Mouse (Mus musculus) embryonic facial prominence, embryonic 11.5 days (tissue): ENCODE results near the gene Pex26. TPM values are rescaled to one million over a fixed set of nuclear protein-coding genes. Genes with fewer than 3 reads are reported as not detected.

ENCODE experiments used
- ATAC-seq: fragments of 200-750 bp; cut with Nextera tagmentation; replicated peaks from 2 replicates; pipeline ENCODE4 v1.8.0; 2017; ENCODE audit warnings: low read depth; ENCODE audit not compliant: insufficient number of reproducible peaks, low FRiP score, low TSS enrichment
- DNase-seq: peaks from one replicate; pipeline ENCODE4 v3.0.0-alpha.2; 2015; ENCODE audit warnings: low spot score
- H3K27ac ChIP-seq: fragments of 300-500 bp; sonication (generic); replicated peaks from 2 replicates; pipeline ENCODE4 v1.5.1; 2014; ENCODE audit warnings: mild to moderate bottlenecking, low read depth, low read length, control low read depth
- H3K27me3 ChIP-seq: fragments of 300-500 bp; sonication (generic); 2 replicates; pipeline ENCODE4 v1.6.1; 2014; ENCODE audit warnings: mild to moderate bottlenecking, low read length, moderate library complexity, mixed read lengths; ENCODE audit not compliant: control insufficient read depth, insufficient read depth
- H3K36me3 ChIP-seq: fragments of 300-500 bp; sonication (generic); replicated peaks from 2 replicates; pipeline ENCODE4 v1.6.1; 2014; ENCODE audit warnings: low read depth, mild to moderate bottlenecking, low read length, moderate library complexity, mixed read lengths; ENCODE audit not compliant: control insufficient read depth, insufficient read depth
- H3K4me1 ChIP-seq: fragments of 300-500 bp; sonication (generic); 2 replicates; pipeline ENCODE4 v1.6.1; 2014; ENCODE audit warnings: low read length, mixed read lengths; ENCODE audit not compliant: control insufficient read depth, insufficient read depth
- H3K4me2 ChIP-seq: fragments of 300-500 bp; sonication (generic); 2 replicates; pipeline ENCODE4 v1.6.1; 2014; ENCODE audit warnings: low read depth, mild to moderate bottlenecking, control low read depth, low read length, moderate library complexity
- H3K4me3 ChIP-seq: fragments of 300-500 bp; sonication (generic); 2 replicates; pipeline ENCODE4 v1.5.1; 2014; ENCODE audit warnings: low read depth, low read length, control low read depth
- H3K9ac ChIP-seq: fragments of 300-500 bp; sonication (generic); replicated peaks from 2 replicates; pipeline ENCODE4 v1.6.1; 2014; ENCODE audit warnings: mild to moderate bottlenecking, control low read depth, low read length
- H3K9me3 ChIP-seq: fragments of 300-500 bp; sonication (generic); replicated peaks from 2 replicates; pipeline ENCODE4 v1.6.1; 2016; ENCODE audit warnings: mild to moderate bottlenecking, low read length, inconsistent platforms, mixed read lengths; ENCODE audit not compliant: control insufficient read depth
- WGBS: fragments of 180-500 bp; shearing (Covaris S2); extraction: QIAGEN DNeasy Blood & Tissue Kit; methylation state at CpG from one replicate; pipeline ENCODE4 v1.1.7; 2014; 5-methylcytosine and 5-hydroxymethylcytosine counted together
- polyA plus RNA-seq: library from polyadenylated mRNA; unstranded; fragments of >200 nt; fragmentation: Nextera tagmentation; extraction: Ambion mirVana; gene quantifications from 2 replicates; pipeline ENCODE4 v1.2.1, GENCODE M21; 2014

Gene Pex26
- polyA plus RNA-seq, 1 experiment from 2014 or later = 7.1 TPM

DNA sequence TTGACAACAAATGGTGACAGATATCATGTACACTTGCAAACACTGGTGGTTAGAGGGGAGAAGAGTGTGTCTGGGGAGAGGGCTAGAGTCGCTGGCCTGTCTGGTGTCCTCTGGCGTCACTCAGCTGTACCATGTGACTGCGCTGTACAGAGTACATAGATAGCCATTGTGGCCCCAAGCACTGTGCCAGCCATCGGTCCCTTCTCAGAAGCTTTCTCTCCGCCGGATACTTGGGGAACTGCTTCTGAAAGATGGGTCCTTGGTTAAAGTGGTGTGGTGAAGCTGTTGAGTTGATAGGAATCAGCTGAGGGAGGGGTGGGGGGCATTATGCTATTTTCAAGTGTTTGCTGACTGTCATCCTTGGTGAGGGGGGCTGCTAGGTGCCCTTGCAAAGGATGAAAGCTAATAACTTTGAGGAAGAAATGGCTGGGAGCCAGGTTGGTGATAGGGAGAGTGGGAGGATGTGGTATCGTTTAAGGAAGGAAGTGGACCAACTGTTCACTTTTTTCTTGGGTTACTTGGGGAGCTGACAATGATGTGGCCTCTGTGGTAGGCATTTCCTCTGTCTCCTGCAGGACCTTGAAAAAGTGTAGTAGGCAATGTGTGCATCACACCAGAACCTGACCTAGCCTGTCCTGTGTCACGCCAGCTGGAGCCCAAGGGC is 31.3 kb downstream of the Pex26 start:
- no peak for DNase-seq
- H3K4me1 ChIP-seq = no peaks in the 10 kb centered on the region; the same call in 1 of the 2 replicates
- H3K36me3 ChIP-seq = no peaks in the 10 kb centered on the region
- H3K9ac ChIP-seq = no peak overlapping the region
- no peak for ATAC-seq
- H3K4me2 ChIP-seq = no peak overlapping the region
- no peaks in the 10 kb centered on the region for H3K9me3 ChIP-seq
- WGBS = 88% methylated on average over 8 of the region's 8 CpGs
- no peak overlapping the region for H3K4me3 ChIP-seq
- H3K27ac ChIP-seq = no peak overlapping the region
- H3K27me3 ChIP-seq = peaks cover 15% of the 10 kb centered on the region

DNA sequence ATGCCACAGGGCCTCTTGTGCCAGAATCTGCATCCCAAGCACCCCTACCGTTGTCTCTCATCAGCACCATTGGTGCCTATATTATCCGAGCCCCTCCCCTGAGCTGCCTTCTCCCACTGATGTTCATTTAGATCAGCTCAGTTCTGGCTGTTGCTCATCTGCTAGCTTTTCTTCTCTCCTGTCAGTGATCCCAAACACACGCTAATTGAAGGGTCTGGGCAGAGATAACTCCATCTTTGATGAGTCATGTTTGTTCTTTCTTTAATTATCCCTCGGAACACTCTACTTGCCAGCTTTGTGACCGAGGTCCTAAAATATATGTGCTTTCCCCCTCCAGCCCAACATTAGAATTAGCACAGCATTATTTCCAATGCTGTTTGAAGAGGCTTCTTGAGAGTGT is 31.9 kb downstream of the Pex26 start:
- Histone ChIP-seq H3K4me3 (no peak overlapping the region), H3K4me2 (no peak overlapping the region), H3K27ac (no peak overlapping the region), H3K9ac (no peak overlapping the region), H3K9me3 (no peaks in the 10 kb centered on the region), H3K27me3 (peaks cover 12% of the 10 kb centered on the region), H3K4me1 (no peaks in the 10 kb centered on the region; the same call in 1 of the 2 replicates), H3K36me3 (no peaks in the 10 kb centered on the region)
- WGBS = 84% methylated on average over 5 of the region's 5 CpGs
- ATAC-seq (no peak), DNase-seq (no peak)

DNA sequence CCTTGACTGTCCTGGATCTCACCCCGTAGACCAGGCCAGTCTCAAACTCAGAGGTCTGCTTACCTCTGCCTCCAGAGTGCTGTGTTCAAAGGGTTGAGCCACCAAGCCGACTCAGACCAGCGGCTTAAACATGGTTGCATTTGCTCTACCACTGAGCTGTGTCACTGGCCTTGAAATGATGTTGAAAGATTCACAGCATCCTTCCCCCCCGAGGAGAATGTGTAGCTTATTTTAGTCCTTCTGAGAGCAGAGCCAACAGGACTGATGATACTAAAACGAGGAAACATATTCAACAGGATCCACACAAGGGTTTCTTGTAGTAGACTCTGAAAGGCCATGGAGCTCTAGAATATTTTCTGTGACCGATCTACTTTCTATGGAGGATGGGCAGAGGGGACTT is 32.4 kb downstream of the Pex26 start:
- Histone ChIP-seq H3K9me3 (no peaks in the 10 kb centered on the region), H3K27me3 (peaks cover 6% of the 10 kb centered on the region; the same call in 1 of the 2 replicates), H3K9ac (no peak overlapping the region), H3K4me2 (no peak overlapping the region), H3K4me3 (no peak overlapping the region), H3K36me3 (no peaks in the 10 kb centered on the region), H3K27ac (no peak overlapping the region), H3K4me1 (no peaks in the 10 kb centered on the region; the same call in 1 of the 2 replicates)
- ATAC-seq (no peak), DNase-seq (no peak)
- WGBS = 83% methylated on average over 6 of the region's 6 CpGs

DNA sequence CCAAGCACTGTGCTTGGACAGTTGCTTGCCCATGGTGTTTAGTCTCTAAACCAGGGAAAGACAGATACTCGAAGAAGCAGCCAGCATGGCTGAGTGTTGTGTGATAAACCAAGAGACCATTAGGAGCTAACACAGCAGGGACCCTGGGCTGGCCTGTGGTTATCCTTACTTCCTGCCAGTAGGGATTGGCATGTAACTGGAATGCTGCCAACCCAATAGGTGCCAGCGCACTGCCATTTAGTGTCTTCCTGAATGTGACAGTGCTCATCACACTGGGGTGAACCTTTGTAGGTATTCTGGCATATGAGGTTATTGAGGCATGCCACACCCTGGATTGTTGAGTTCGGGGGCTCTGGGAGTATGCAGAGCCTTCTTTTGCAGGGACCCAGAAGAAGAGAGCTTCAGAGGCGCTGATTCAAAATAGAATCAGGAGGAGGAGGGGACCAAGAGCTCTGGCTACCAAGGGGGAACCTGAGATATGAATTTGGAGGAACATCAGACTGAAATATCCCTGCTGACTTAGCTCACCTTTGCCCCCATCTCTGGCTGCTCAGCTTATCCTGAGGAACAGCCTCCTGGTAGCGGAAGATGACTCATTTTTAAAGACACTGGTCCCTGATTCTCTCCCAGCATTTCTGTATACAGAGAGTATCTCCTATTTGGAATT is 33.3 kb downstream of the Pex26 start:
- Histone ChIP-seq H3K4me1 (no peaks in the 10 kb centered on the region), H3K9me3 (no peaks in the 10 kb centered on the region), H3K4me3 (no peak overlapping the region), H3K27me3 (peaks cover 3% of the 10 kb centered on the region; the same call in 1 of the 2 replicates), H3K36me3 (no peaks in the 10 kb centered on the region), H3K27ac (no peak overlapping the region), H3K4me2 (no peak overlapping the region), H3K9ac (no peak overlapping the region)
- ATAC-seq (no peak), DNase-seq (no peak)
- 84% methylated on average over 5 of the region's 5 CpGs for whole genome bisulfite sequencing

DNA sequence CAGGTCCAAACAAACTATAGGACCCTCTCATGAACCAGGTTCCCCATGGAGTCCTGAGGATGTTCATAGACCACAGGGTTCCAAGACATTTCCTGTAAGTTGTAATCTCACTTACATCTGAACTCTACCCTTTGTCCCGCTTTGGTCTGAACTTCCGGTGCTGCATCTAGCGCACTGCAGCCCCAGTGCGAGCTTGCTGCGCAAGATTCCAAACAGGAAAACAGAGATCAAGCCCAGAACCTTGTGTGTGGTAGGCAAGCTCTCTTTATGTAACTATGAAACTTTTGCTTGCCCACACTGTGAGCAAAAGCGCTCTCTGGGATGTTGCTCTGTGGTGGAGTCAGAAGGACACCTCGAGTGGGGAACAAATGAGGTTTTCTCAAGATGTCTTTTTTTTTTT is 34.5 kb downstream of the Pex26 start:
- 95% methylated on average over 7 of the region's 7 CpGs for WGBS

DNA sequence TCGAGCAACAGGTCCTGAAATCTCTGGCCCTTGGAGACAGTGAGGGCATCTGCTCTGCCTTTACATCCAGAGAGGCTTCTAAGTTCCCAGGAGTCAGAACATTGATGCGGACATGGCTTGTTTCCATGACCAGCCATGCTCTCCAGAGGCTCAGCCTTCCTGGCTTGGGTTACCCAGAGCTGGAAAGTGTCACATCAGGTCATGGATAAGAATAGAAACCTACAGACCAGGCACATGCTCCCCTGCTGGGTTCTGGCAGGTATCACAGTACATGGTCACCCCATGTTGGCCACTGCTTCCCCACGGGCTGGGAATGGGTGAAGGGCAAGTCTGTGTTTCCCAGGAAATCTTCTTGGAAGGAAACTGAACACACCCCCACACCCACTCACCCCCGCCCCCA is 35.9 kb downstream of the Pex26 start:
- DNase-seq = no peak
- no peak for ATAC-seq
- H3K4me1 ChIP-seq = no peaks in the 10 kb centered on the region
- H3K9ac ChIP-seq = no peak overlapping the region
- no peak overlapping the region for H3K4me2 ChIP-seq
- no peak overlapping the region for H3K27ac ChIP-seq
- H3K9me3 ChIP-seq = no peaks in the 10 kb centered on the region
- H3K36me3 ChIP-seq = no peaks in the 10 kb centered on the region
- H3K4me3 ChIP-seq = no peak overlapping the region
- 78% methylated on average over 4 of the region's 4 CpGs for WGBS
- H3K27me3 ChIP-seq = no peaks in the 10 kb centered on the region

More for the DNA sequence above, 34.5 kb downstream of the Pex26 start:
- ATAC-seq (no peak), DNase-seq (no peak)
- Histone ChIP-seq H3K4me3 (no peak overlapping the region), H3K9ac (no peak overlapping the region), H3K27ac (no peak overlapping the region), H3K9me3 (no peaks in the 10 kb centered on the region), H3K36me3 (no peaks in the 10 kb centered on the region), H3K4me2 (no peak overlapping the region), H3K27me3 (no peaks in the 10 kb centered on the region), H3K4me1 (no peaks in the 10 kb centered on the region)

DNA sequence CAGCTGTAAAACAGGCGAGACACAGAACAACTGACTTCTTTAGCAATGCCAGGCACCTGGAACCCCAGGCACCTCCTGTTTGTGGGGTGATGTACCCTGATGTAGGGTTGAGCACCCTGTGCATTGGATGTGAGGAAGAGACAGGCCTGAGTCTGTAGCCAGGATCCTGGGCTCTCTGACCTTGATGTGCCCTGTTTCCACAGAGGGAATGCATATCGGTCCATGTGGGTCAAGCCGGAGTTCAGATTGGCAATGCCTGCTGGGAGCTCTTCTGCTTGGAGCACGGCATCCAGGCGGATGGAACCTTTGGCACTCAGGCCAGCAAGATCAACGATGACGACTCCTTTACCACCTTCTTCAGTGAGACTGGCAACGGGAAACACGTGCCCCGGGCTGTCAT is 36.7 kb downstream of the Pex26 start:
- Histone ChIP-seq H3K36me3 (no peaks in the 10 kb centered on the region), H3K4me2 (no peak overlapping the region), H3K9ac (no peak overlapping the region), H3K4me1 (no peaks in the 10 kb centered on the region), H3K4me3 (no peak overlapping the region), H3K27ac (no peak overlapping the region), H3K27me3 (no peaks in the 10 kb centered on the region), H3K9me3 (no peaks in the 10 kb centered on the region)
- DNase-seq (no peak), ATAC-seq (no peak)
- WGBS = 92% methylated on average over 10 of the region's 10 CpGs

DNA sequence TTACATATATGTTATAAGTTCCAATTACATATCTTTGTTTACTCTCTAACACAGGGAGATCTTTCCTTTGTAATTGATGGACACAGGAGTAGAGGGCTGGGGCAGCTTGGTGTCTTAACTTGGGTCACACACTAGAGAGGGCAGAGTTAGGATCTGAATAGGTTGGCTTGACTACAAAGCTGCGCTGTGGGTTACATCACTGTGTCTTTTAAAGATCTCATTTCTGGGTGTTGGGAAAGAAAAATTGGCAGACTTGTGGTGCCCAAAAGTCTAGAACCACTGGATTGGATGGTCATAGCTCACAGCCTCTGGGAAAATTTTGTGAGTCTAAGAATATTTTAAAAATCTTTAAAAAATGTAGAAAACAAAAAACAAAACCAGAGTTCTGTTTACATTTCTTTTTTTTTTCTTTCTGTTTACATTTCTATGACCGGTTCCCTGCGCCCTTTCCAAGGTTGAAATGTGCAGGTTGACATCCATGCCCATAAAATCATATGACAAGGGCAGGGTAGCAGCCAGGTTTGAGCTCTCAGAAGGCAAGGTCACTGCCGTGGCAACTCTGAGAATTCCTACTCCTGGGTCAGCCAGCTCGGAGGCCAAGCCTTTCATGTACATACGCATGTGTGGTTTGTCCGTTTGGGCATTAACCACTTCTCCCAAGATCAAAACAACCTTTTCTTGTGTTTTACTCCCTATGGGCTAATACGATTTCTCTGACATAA is 38.6 kb downstream of the Pex26 start:
- DNase-seq = no peak
- H3K9ac ChIP-seq = no peak overlapping the region
- no peak overlapping the region for H3K4me3 ChIP-seq
- no peak overlapping the region for H3K27ac ChIP-seq
- 83% methylated on average over 8 of the region's 8 CpGs for WGBS
- no peaks in the 10 kb centered on the region for H3K27me3 ChIP-seq
- no peak for ATAC-seq
- no peaks in the 10 kb centered on the region for H3K36me3 ChIP-seq
- H3K9me3 ChIP-seq = no peaks in the 10 kb centered on the region
- no peaks in the 10 kb centered on the region for H3K4me1 ChIP-seq
- H3K4me2 ChIP-seq = no peak overlapping the region
